Mouse (Mus musculus) MEL (cell line): ENCODE measurements at regions not wholly inside any gene's neighbourhood (a gene's known extent, or its start where the extent isn't known, plus 50 kb on each side); places are given as distances from the start of the nearest gene placed in this dataset.

Source experiments
- DNase-seq: peaks from one replicate; pipeline ENCODE4 v3.0.0; 2011; ENCODE audit warnings: low read depth, low spot score
- H3K27ac ChIP-seq: 2 replicates; pipeline ENCODE4 v1.5.1; 2012; ENCODE audit warnings: low read depth, mild to moderate bottlenecking, control low read depth, low read length, moderate library complexity; ENCODE audit not compliant: control insufficient read depth
- H3K27me3 ChIP-seq, 2 experiments: fragments of 150-350 bp in 1 of 2; sonication (generic) in 1 of 2; 2 replicates each; pipeline ENCODE4 v1.6.1; 2012; ENCODE audit warnings: low read length in 2 of 2, mild to moderate bottlenecking in 2 of 2, improper control_type of control experiment in 1 of 2, moderate library complexity in 1 of 2; ENCODE audit not compliant: insufficient read depth in 2 of 2, control insufficient read depth in 1 of 2
- H3K36me3 ChIP-seq, 2 experiments: 2 replicates each; pipeline ENCODE4 v1.6.1; 2012 to 2014; ENCODE audit warnings: low read length in 2 of 2, improper control_type of control experiment in 1 of 2, inconsistent platforms in 1 of 2, mild to moderate bottlenecking in 1 of 2; ENCODE audit not compliant: insufficient read depth in 2 of 2, control insufficient read depth in 1 of 2
- H3K4me1 ChIP-seq, 2 experiments: fragments of 150-350 bp in 1 of 2; sonication (generic) in 1 of 2; 2 replicates each; pipeline ENCODE4 v1.6.1; 2012; ENCODE audit warnings: low read length in 2 of 2, improper control_type of control experiment in 1 of 2, mild to moderate bottlenecking in 1 of 2; ENCODE audit not compliant: insufficient read depth in 2 of 2, control insufficient read depth in 1 of 2
- H3K4me3 ChIP-seq, 2 experiments: fragments of 150-350 bp in 1 of 2; sonication (generic) in 1 of 2; 2 replicates each; pipeline ENCODE4 v1.5.1; 2012; ENCODE audit warnings: low read depth in 2 of 2, low read length in 2 of 2, mild to moderate bottlenecking in 2 of 2, moderate library complexity in 2 of 2, control low read depth in 1 of 2, improper control_type of control experiment in 1 of 2; ENCODE audit not compliant: control insufficient read depth in 1 of 2, insufficient read depth in 1 of 2
- H3K79me2 ChIP-seq: 2 replicates; pipeline ENCODE4 v1.6.1; 2012; ENCODE audit warnings: mild to moderate bottlenecking, low read length, moderate library complexity; ENCODE audit not compliant: control insufficient read depth, poor library complexity, insufficient read depth
- H3K9ac ChIP-seq: 2 replicates; pipeline ENCODE4 v1.6.1; 2012; ENCODE audit warnings: low read depth, mild to moderate bottlenecking, control low read depth, low read length, moderate library complexity; ENCODE audit not compliant: control insufficient read depth, poor library complexity, severe bottlenecking
- H3K9me3 ChIP-seq: fragments of 150-350 bp; sonication (generic); replicated peaks from 2 replicates; pipeline ENCODE4 v1.6.1; 2012; ENCODE audit warnings: mild to moderate bottlenecking, low read length, improper control_type of control experiment, moderate library complexity; ENCODE audit not compliant: insufficient read depth
- BHLHE40 ChIP-seq: IDR thresholded peaks from 2 replicates; pipeline ENCODE4 v1.6.1; 2012; ENCODE audit warnings: low read depth, mild to moderate bottlenecking, inconsistent platforms, low read length, improper control_type of control experiment, borderline replicate concordance
- CHD1 ChIP-seq: IDR thresholded peaks from 2 replicates; pipeline ENCODE4 v1.6.1; 2012; ENCODE audit warnings: low read depth, mild to moderate bottlenecking, inconsistent platforms, low read length, improper control_type of control experiment
- CHD2 ChIP-seq: IDR thresholded peaks from 2 replicates; pipeline ENCODE4 v1.6.1; 2011; ENCODE audit warnings: low read length, improper control_type of control experiment
- CTCF ChIP-seq, 3 experiments: IDR thresholded peaks in 2 of 3; conservative IDR thresholded peaks in 1 of 3; 2 replicates each; pipeline ENCODE4 v1.5.1; 2011 to 2012; ENCODE audit warnings: low read length in 3 of 3, low read depth in 2 of 3, mild to moderate bottlenecking in 2 of 3, improper control_type of control experiment in 1 of 3, inconsistent platforms in 1 of 3, mixed read lengths in 1 of 3, moderate library complexity in 1 of 3; ENCODE audit not compliant: control insufficient read depth in 1 of 3, insufficient read depth in 1 of 3, poor library complexity in 1 of 3, severe bottlenecking in 1 of 3
- E2F4 ChIP-seq: IDR thresholded peaks from 2 replicates; pipeline ENCODE4 v1.6.1; 2011; ENCODE audit warnings: low read depth, low read length, improper control_type of control experiment, borderline replicate concordance
- EP300 ChIP-seq, 2 experiments: IDR thresholded peaks; 2 replicates each; pipeline ENCODE4 v1.6.1; 2011; ENCODE audit warnings: improper control_type of control experiment in 2 of 2, low read length in 2 of 2, low read depth in 1 of 2, mild to moderate bottlenecking in 1 of 2
- ETS1 ChIP-seq: IDR thresholded peaks from 2 replicates; pipeline ENCODE4 v1.6.1; 2012; ENCODE audit warnings: low read depth, mild to moderate bottlenecking, inconsistent platforms, low read length, improper control_type of control experiment, moderate library complexity
- GABPA ChIP-seq: IDR thresholded peaks from 2 replicates; pipeline ENCODE4 v1.6.1; 2012; ENCODE audit warnings: low read depth, mild to moderate bottlenecking, inconsistent platforms, low read length, improper control_type of control experiment, moderate library complexity
- GATA1 ChIP-seq: IDR thresholded peaks from 2 replicates; pipeline ENCODE4 v1.6.1; 2011; ENCODE audit warnings: low read depth, low read length, improper control_type of control experiment
- HCFC1 ChIP-seq: IDR thresholded peaks from 2 replicates; pipeline ENCODE4 v1.6.1; 2012; ENCODE audit warnings: low read depth, mild to moderate bottlenecking, inconsistent platforms, low read length, improper control_type of control experiment, moderate library complexity
- JUND ChIP-seq: IDR thresholded peaks from 2 replicates; pipeline ENCODE4 v1.6.1; 2011; ENCODE audit warnings: low read depth, mild to moderate bottlenecking, improper control_type of control experiment, low read length
- KAT2A ChIP-seq: conservative IDR thresholded peaks from 2 replicates; pipeline ENCODE4 v1.6.1; 2012; ENCODE audit warnings: low read depth, low read length, improper control_type of control experiment, inconsistent platforms
- MAFK ChIP-seq: IDR thresholded peaks from 2 replicates; pipeline ENCODE4 v1.6.1; 2011; ENCODE audit warnings: low read depth, mild to moderate bottlenecking, low read length, improper control_type of control experiment, borderline replicate concordance
- MAX ChIP-seq: IDR thresholded peaks from 2 replicates; pipeline ENCODE4 v1.6.1; 2011; ENCODE audit warnings: low read length, improper control_type of control experiment
- MAZ ChIP-seq: IDR thresholded peaks from 2 replicates; pipeline ENCODE4 v1.6.1; 2012; ENCODE audit warnings: low read depth, mild to moderate bottlenecking, inconsistent platforms, low read length, improper control_type of control experiment
- MEF2A ChIP-seq: IDR thresholded peaks from 2 replicates; pipeline ENCODE4 v1.6.1; 2014; ENCODE audit warnings: low read depth, mild to moderate bottlenecking, inconsistent platforms, low read length, improper control_type of control experiment; ENCODE audit not compliant: poor library complexity, insufficient replicate concordance, severe bottlenecking; ENCODE audit errors: extremely low read depth
- MXI1 ChIP-seq: IDR thresholded peaks from 2 replicates; pipeline ENCODE4 v1.6.1; 2011; ENCODE audit warnings: mild to moderate bottlenecking, low read depth, low read length, improper control_type of control experiment
- MYB ChIP-seq: IDR thresholded peaks from 2 replicates; pipeline ENCODE4 v1.6.1; 2011; ENCODE audit warnings: mild to moderate bottlenecking, low read depth, low read length, improper control_type of control experiment
- MYC ChIP-seq: IDR thresholded peaks from 2 replicates; pipeline ENCODE4 v1.6.1; 2011; ENCODE audit warnings: low read depth, mild to moderate bottlenecking, low read length, improper control_type of control experiment, moderate library complexity
- NELFE ChIP-seq: IDR thresholded peaks from 2 replicates; pipeline ENCODE4 v1.6.1; 2011; ENCODE audit warnings: low read depth, low read length, improper control_type of control experiment
- NRF1 ChIP-seq: IDR thresholded peaks from 2 replicates; pipeline ENCODE4 v1.6.1; 2014; ENCODE audit warnings: low read depth, mild to moderate bottlenecking, inconsistent platforms, low read length, improper control_type of control experiment, moderate library complexity; ENCODE audit not compliant: poor library complexity, insufficient read depth, severe bottlenecking
- POLR2A ChIP-seq, 2 experiments: IDR thresholded peaks; 2 replicates each; pipeline ENCODE4 v1.6.1; 2011 to 2012; ENCODE audit warnings: low read length in 2 of 2, mild to moderate bottlenecking in 2 of 2, control low read depth in 1 of 2, improper control_type of control experiment in 1 of 2, low read depth in 1 of 2, moderate library complexity in 1 of 2; ENCODE audit not compliant: control insufficient read depth in 1 of 2, insufficient read depth in 1 of 2, poor library complexity in 1 of 2
- POLR2AphosphoS2 ChIP-seq: IDR thresholded peaks from 2 replicates; pipeline ENCODE4 v1.6.1; 2011; ENCODE audit warnings: low read length, improper control_type of control experiment
- POLR2AphosphoS5 ChIP-seq: IDR thresholded peaks from 2 replicates; pipeline ENCODE4 v1.6.1; 2012; ENCODE audit warnings: low read depth, borderline replicate concordance, mild to moderate bottlenecking, inconsistent platforms, low read length, moderate library complexity, mixed read lengths
- RAD21 ChIP-seq: IDR thresholded peaks from 2 replicates; pipeline ENCODE4 v1.6.1; 2011; ENCODE audit warnings: mild to moderate bottlenecking, low read depth, low read length, improper control_type of control experiment
- SIN3A ChIP-seq: IDR thresholded peaks from 2 replicates; pipeline ENCODE4 v1.6.1; 2012; ENCODE audit warnings: low read length, improper control_type of control experiment, inconsistent platforms
- SMC3 ChIP-seq: IDR thresholded peaks from 2 replicates; pipeline ENCODE4 v1.6.1; 2011; ENCODE audit warnings: low read depth, low read length, improper control_type of control experiment
- TAL1 ChIP-seq: IDR thresholded peaks from 2 replicates; pipeline ENCODE4 v1.6.1; 2012; ENCODE audit warnings: mild to moderate bottlenecking, inconsistent platforms, low read length, moderate library complexity, mixed read lengths
- TCF12 ChIP-seq: IDR thresholded peaks from 2 replicates; pipeline ENCODE4 v1.6.1; 2014; ENCODE audit warnings: low read depth, mild to moderate bottlenecking, inconsistent platforms, low read length, improper control_type of control experiment, moderate library complexity
- UBTF ChIP-seq: IDR thresholded peaks from 2 replicates; pipeline ENCODE4 v1.6.1; 2012; ENCODE audit warnings: low read depth, mild to moderate bottlenecking, inconsistent platforms, low read length, improper control_type of control experiment, moderate library complexity, borderline replicate concordance; ENCODE audit not compliant: insufficient read depth
- USF1 ChIP-seq: IDR thresholded peaks from 2 replicates; pipeline ENCODE4 v1.6.1; 2014; ENCODE audit warnings: low read depth, mild to moderate bottlenecking, inconsistent platforms, low read length, improper control_type of control experiment, moderate library complexity
- USF2 ChIP-seq, 2 experiments: IDR thresholded peaks; 2 replicates each; pipeline ENCODE4 v1.6.1; 2011 to 2012; ENCODE audit warnings: improper control_type of control experiment in 2 of 2, low read length in 2 of 2, borderline replicate concordance in 1 of 2, inconsistent platforms in 1 of 2, low read depth in 1 of 2, mild to moderate bottlenecking in 1 of 2; ENCODE audit not compliant: insufficient read depth in 1 of 2
- ZC3H11A ChIP-seq: IDR thresholded peaks from 2 replicates; pipeline ENCODE4 v1.6.1; 2012; ENCODE audit warnings: low read depth, mild to moderate bottlenecking, inconsistent platforms, low read length, improper control_type of control experiment
- ZKSCAN1 ChIP-seq: IDR thresholded peaks from 2 replicates; pipeline ENCODE4 v1.6.1; 2012; ENCODE audit warnings: low read depth, mild to moderate bottlenecking, inconsistent platforms, low read length, improper control_type of control experiment, moderate library complexity
- ZMIZ1 ChIP-seq: IDR thresholded peaks from 2 replicates; pipeline ENCODE4 v1.6.1; 2012; ENCODE audit warnings: low read depth, mild to moderate bottlenecking, inconsistent platforms, low read length, improper control_type of control experiment, moderate library complexity
- ZNF384 ChIP-seq: IDR thresholded peaks from 2 replicates; pipeline ENCODE4 v1.6.1; 2012; ENCODE audit warnings: low read depth, mild to moderate bottlenecking, inconsistent platforms, low read length, improper control_type of control experiment

DNA sequence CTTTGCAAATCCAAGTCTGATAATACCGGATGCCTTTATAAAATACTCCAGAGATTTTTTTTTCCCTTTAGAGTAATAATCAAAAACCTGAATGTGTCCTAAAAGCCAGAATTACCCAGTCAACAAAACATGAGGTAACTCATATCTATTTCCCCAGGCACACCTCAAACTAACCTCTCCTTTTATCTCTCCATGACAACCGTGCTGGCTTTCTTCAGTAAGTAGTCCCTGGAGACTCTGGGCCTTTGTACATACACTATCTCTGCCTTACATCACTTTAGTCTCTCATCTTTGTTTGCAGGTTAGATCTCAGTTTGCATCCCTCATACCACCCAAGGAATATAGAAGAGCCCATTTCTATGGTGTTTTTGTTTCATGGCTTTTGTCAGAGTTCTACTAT is 84.7 kb upstream of the Hgf start:
- Histone ChIP-seq H3K79me2 (no peaks in the 10 kb centered on the region), H3K9ac (no peak overlapping the region), H3K4me1 (peaks cover 0 to 7% of the 10 kb centered on the region in 2 experiments; a peak in 2 of 4 replicates), H3K36me3 (peaks cover 0 to 2% of the 10 kb centered on the region in 2 experiments; a peak in 1 of 4 replicates)
- TF ChIP-seq EP300 (IDR thresholded peaks at IDR 0.05; ENCODE audit: low read depth in 1 of 2, low read length in 2 of 2) (peak in 1 of 2 experiments; percentile 52; a peak in 1 of 4 replicates), MAZ (no peak), MYC (no peak), TCF12 (peak; percentile 84), BHLHE40 (no peak), POLR2AphosphoS2 (no peak), ZNF384 (peak; percentile 15; the same call in 1 of the 2 replicates), TAL1 (peak; percentile 19; the same call in 1 of the 2 replicates), NRF1 (no peak), E2F4 (no peak), ETS1 (peak; percentile 49; the same call in 1 of the 2 replicates), MYB (no peak), USF2 (IDR thresholded peaks at IDR 0.05; ENCODE audit: borderline replicate concordance in 1 of 2, insufficient read depth in 1 of 2, low read depth in 1 of 2, low read length in 2 of 2) (no peak), MEF2A (no peak), ZKSCAN1 (no peak), JUND (no peak), CTCF (IDR thresholded peaks at IDR 0.05 in 2 of 3, conservative IDR thresholded peaks at IDR 0.05 in 1 of 3; ENCODE audit: control insufficient read depth in 1 of 3, insufficient read depth in 1 of 3, low read depth in 2 of 3, low read length in 3 of 3, poor library complexity in 1 of 3, severe bottlenecking in 1 of 3) (no peak), MAFK (no peak), ZC3H11A (no peak), POLR2A (IDR thresholded peaks at IDR 0.05; ENCODE audit: control insufficient read depth in 1 of 2, insufficient read depth in 1 of 2, low read depth in 1 of 2, low read length in 2 of 2, poor library complexity in 1 of 2) (no peak), POLR2AphosphoS5 (no peak), ZMIZ1 (no peak), SMC3 (no peak), UBTF (no peak), GATA1 (no peak), CHD2 (no peak), USF1 (no peak), HCFC1 (no peak), MAX (no peak), NELFE (no peak), KAT2A (no peak), CHD1 (no peak), SIN3A (no peak), MXI1 (no peak; the same call in 1 of the 2 replicates), GABPA (no peak), RAD21 (no peak)
- TF ChIP-seq, all 39 proteins: peak for 5
- Histone ChIP-seq H3K27ac (no peak overlapping the region), H3K27me3 (no peaks in the 10 kb centered on the region), H3K4me3 (no peak overlapping the region), H3K9me3 (no peaks in the 10 kb centered on the region)
- peak; percentile 16 for DNase-seq
